Mouse (Mus musculus) adrenal gland, postnatal 4 days (tissue): ENCODE measurements around the gene Cyp1b1. TPM values are rescaled to one million over a fixed set of nuclear protein-coding genes. Genes with fewer than 3 reads are reported as not detected.
A peak's percentile ranks its signal among the peaks of the same experiment; 100 is the strongest.

ENCODE experiments used
- DNase-seq, 2 experiments: peaks; one replicate each; pipeline ENCODE4 v3.0.0; 2021 to 2022; ENCODE audit warnings: low spot score in 2 of 2, mixed read lengths in 2 of 2
- long read RNA-seq, 2 experiments: library from polyadenylated mRNA; stranded (forward); transcript quantifications; one replicate each; pipeline ENCODE4 v2.0.0; 2021
- total RNA-seq, 2 experiments: library from RNA; stranded (reverse); gene quantifications; 2 replicates each; pipeline ENCODE4 v1.2.3; 2021

The Cyp1b1 gene
- total RNA-seq = 10 to 100 TPM; 39.7 to 41.3 TPM
- long read RNA-seq, experiment 1, full-length matches to known transcripts = 1 of 9 reads
- long read RNA-seq, experiment 1, partial matches to known transcripts = 2 of 9 reads
- long read RNA-seq, experiment 1, other reads (novel, unspliced or antisense) = 6 of 9 reads
- long read RNA-seq, experiment 2, partial matches to known transcripts = 6 of 12 reads
- long read RNA-seq, experiment 2, other reads (novel, unspliced or antisense) = 3 of 12 reads

DNA sequence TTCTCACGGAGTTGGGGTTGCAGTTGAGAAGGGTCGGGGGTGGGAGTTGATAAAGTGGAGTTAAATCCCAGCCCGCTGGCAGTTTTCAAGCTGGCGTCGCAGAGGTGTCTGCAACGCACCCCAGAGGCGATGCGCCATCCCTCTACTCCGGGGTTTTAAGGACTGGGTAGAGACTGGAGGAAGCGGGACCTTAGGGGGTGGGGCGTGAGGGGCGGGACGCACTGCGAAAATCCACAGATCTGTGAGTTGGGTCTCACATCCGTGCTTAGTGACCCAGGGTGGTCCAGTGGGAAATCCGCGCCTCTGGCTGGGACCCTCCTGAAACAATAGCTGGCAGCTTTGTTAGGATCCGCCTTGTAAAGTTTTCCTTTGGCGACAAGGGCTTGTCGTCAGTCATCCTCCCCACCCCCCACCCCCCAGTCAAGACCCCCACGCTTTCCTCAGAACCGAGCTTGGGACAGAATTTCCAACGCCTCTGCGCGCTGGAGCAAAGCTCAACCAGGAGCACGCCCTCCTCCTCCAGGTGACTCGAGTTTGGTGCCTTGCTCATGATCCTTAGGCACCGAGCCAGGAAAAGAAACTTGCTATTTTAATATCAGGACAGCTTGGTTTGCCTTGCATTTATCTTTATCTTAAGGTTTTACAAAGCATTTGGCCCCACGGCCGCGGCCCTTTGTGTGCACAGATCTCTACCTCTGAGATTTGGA lies at the start of gene Cyp1b1:
Gene Cyp1b1 (minus strand): TSS at position 131 of the 707 bp plus-strand sequence.
- DNase-seq = no peak

DNA sequence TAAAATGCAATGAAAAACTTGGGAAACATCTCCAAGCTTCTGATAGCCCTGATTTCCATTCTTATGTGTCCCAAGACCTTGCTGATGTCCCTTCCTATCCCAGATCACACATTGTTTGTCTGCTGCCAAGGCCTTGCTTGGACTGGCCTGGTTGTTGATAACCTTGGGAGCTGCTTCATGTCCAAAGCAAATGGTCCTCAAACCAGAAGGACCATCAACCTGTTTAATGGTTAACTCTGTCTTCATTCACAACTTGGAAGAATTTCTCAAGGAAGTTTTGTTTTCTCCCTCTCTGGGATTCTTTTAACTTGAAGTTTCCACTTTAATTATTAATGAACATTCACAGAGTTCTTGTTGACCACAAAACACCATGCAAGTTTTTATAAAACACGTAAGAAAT lies 47.0 kb upstream of the Cyp1b1 start:
- DNase-seq = no peak

DNA sequence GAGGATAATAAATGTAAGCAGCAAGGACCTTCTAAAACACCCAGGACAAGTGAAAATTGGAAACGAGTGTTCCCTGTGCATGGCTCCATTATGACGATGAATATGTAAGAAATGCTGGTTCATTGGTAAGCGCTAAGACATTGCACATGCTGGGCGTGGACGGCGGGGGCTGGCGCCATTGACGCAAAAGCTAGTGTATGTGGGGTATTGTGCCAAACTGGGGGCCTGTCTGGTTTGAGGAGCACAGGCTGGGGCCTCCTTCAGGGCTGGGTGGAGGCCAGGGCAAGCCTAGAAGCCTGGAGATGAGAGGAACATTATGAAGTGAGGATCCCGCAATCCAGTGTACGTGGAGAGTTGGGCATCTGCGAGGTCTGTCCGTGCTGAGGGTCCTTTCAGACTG lies 39.0 kb upstream of the Cyp1b1 start:
- no peak for DNase-seq

DNA sequence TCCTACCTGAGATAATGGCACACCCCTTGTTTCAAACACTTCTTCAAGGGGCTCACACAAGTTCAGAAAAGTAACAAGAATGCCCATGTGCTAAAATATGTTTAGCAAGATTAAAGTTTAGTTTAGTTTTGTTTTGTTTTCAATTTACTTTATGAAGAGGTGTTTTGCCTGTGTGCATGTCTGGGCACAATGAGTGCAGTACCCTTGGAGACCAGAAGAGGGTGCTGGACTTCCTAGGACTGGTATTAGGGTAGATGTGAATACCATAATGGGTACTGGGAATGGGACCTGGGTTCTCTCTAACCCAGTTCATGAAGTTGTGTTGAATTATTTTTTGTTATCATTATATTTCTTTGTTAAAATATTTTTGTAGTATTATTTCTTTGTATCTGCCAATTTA lies 38.0 kb upstream of the Cyp1b1 start:
- DNase-seq = no peak

DNA sequence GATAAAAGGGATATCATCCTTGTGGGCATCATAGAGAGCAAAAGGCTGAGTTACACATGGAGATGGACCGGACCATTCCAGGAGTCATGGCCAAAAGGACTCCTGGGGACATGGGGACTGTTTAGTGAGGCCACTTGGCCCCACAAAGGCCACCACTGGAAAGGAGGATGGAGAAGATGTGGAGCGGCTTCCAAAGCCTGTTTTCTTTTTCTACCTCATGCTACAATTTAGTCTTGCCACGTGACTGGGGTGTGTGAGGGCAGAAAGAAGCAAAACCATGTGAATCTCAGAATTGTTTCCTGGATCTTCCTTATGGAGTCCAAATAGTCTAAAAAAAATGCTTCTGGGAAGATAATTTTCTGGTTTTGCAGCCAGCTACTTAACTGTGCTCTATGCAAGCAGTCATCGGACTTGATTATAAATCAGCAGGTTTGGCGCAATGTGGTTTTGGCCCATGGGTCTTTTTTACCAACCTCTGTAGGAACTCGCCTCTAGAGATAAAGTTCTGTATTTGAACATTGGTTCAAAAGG lies 36.9 kb upstream of the Cyp1b1 start:
- no peak for DNase-seq

DNA sequence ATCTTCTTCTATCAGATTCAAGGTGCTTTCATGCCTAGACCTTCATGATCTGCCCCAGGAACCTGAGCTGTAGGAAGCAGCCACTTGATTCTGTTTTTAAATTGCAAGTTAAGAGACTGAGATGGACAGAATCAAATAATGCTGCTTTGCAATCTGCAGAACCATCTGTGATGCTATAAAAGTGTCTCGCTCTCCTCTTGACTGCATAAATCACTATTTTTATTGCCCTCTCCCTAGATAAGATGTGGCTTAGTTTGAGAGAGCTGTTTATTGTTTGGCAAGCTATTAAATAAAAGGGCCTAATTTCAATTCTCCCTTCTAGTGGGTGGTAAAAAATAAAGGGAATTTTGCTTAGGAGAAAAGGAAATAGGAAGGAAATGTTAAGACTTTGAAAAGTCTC lies 34.8 kb upstream of the Cyp1b1 start:
- no peak for DNase-seq

DNA sequence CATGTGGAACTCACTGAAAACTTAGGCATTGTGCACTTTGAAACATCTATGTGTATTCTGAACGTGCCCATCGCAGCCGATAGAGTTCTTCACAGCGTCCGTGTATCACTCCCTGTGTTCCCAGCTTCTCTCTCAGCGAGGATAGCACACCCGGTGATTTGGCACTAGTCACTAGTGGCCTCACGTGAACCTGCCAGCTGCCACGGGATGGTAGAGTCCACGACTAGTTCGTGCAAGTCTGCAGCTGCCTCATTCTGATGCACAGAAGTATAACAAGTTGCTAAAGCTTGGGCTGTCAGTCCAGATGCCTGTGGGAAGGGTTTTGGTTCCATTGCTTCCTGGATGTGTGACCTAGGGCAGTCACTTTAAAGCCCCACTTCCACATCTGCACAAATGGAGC lies 32.1 kb upstream of the Cyp1b1 start:
- DNase-seq = no peak

DNA sequence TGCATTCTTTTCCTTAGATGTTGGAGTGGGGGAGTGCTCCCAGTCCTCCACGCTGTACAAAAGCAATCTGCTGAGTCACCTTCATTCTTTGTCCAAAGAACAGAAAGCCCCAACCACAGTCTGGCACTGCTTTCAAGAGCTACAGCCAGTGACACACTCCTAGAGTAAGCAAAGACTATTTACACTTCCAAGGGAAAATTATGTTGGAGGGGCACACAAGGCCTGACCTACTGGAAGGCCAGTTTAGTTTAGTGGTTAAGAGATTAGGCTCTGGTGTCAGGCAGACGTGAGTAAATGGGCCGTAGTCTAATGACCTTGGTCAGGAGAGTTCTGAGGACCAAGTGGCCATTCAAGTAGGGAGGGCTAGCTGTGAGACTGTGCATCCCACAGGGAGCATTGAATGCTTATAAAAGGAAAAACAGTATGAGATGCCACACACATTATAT lies 31.3 kb upstream of the Cyp1b1 start:
- no peak for DNase-seq

DNA sequence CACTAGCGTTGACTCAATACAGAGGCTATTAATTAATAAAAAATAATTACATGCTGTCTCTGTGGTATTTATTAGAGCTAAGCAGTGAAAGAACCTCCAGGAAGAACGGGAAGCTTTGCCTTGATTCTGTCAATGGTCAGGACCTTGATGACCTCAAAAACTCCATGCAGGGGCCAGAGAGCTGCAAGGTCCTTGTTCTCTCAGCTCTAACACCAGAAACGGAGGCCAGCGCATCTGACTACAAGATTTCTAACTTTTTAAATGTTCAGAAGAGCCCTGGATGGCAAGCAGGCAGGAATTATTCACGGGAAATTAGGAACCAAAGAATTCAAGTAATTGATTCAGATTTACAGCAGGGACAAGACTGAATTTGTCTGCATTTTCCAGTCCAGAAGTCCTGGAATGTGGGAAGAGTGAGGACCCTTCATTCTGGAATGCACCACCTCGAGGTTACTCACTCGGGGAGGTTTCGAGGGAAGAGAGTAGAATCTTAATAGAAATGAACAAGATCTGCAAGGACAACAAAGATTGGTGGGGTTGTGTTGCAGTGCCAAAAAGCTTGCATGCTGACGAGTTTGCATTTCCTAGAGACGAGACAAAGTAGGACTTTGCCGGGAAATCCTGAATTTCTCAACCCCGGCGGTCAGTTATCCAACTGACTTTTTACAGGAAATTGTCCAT lies 30.3 kb upstream of the Cyp1b1 start:
- DNase-seq = no peak

DNA sequence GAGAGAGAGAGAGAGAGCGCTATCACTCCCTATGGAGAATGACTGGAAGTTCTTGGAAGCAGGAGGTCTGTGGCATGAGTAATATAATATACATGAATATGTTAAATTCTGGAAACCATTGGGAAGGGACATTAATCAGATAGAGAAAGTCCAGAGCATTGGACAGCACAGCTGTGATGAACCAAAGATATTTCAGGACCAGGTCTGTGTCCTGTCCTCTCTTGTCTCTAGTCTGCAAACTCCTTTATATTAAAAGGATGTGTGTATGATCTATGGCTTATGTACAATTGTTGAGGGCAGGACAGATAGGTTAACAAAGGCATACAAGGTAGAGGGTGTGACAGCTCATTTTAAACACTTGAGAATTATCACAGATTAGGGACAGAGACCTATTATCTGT lies 28.6 kb upstream of the Cyp1b1 start:
- no peak for DNase-seq

DNA sequence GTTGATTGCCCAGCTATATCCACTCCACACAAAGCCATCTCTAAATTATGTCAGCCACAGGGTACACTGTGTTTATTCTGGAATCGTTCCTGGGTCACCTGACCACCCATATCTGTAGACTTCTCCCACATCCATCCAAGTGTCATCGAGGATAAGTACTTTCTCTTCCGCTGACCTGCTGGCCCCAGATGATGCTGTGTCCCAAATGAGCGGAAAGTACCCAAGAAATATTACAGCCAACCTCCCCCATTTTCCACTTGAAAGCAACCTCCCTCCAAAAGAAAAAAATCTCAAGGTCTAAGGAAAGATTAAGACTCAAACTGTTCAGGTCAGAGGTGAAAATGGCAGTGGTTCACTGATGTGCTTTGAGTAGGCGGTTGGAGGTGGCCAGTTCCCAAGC lies 27.8 kb upstream of the Cyp1b1 start:
- no peak for DNase-seq

DNA sequence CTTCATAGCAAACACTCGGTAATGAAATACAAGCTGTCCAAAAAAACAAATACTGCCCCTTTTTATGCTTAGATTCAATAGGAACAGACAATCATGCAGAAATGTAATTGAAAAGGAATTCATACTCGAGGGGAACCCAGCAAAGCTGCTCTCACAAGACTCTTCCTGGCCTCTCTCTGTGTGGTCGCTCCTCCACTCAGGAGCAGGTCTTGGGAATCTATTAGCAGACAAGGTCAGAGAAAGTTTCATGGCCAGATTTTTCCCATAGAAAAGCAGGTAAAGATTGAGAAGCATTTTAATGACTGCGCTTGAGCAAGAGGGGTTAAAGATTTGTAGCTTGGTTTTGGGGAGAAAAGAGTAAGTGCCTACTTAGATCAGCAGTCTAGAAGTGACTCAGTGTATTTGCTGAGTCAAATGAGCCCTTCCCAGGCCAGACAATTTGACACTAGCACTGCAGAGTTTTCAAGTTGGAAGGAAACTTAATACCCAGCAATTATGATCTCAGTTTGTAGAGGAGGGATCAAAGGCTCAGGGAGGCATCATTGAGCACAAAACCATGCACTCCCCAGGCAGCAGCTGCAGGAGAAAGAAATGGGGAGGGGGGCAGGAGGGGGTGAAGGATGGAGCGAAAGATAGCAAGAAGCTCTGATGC lies 24.1 kb upstream of the Cyp1b1 start:
- DNase-seq = no peak

DNA sequence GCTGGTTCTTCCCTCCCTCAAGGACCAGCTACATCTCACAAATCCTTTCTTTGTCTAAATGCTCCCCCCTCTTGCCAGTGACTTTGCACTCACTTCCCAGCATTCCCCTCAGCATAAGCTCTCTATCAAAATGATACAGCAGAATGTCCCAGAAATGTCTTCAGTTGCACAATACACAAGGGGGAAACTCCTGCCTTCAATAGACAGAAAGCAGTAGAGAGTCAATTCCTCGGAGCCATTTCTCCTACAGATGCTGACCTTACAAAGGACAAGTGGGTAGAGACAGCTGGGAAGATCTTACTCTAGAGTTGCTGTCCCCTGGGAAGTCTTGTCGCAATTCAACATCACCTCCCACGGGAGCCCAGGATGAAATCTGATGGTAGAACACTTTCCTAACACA lies 22.7 kb upstream of the Cyp1b1 start:
- DNase-seq = no peak

DNA sequence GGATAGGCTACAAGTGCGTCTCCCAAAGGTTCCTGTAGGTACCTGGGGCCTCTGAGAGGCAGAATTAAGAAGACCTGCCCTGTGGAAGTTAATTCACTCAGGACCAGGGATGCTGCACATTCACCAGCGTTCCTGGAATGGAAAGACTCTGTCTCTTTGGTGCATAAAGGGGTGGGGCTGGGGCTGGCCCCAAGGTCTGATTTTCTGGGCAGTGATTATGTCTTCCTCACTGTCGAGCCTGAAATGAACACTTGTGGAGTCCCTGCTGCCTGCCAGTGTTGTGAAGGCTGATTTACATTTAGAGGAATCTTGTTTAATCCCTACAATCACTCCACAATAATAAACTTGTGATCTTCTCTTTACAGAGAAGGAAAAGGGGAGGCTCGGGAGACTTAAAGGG lies 18.2 kb upstream of the Cyp1b1 start:
- DNase-seq = no peak

DNA sequence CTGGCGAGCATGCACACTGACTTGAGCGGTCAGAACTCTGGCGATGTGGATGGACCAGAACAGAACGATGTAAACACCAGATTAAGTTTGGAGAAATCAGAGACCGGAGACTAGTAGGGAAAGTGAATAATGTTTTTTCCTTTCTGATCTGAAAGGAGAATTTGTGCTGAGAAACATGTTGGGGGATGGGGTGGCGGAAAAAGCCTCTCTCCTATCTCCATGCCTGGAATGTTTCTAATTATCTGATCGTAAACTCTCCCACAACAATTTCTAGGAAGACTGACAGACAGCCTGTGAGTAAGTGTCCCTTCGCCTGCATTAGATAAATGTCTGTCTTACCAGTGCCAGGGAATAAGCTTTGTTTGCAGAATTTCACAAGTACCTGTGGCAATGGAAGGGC lies 16.1 kb upstream of the Cyp1b1 start:
- no peak for DNase-seq

DNA sequence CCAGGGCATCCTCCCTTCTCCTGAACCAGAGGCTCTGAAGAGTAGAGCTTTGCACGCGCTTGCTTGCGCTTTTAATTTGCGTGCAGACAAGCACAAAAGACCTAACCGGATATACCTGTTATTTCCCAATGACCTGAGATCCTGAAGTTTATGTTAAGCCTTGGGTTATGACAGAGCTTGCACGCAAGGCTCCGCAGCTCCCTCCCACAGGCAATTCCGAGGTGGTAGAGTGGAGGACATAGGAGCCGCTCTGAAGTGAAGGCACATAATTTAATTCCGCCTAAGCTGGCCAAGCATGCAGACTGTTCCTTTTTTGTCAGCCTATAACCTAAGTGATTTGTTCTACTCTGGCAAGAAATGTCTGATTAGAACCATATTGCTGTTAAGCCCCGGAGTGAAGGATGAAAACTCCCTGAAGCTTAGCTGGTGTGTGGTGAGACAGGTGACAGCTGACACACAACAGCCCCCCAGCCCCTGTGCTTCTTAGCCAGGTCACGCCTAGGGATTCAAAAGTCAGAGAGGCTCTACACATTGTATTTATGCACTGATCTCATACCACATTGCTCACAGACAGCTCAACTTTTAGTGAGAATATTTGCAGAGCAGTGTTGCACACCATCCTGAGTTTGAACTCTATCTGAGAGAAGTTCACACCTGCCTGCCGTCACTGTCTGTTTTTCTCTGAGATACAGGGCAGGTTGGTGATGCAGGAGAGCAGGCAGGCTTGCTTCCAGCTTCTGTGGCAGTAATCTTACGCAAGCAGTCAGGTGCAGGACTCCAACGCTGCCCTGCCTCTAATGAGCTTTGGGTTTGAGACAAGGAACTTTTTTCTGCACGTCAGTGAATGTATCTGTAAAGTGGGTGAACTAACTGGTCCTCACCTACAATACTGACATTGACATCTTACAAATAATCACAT lies 14.0 kb upstream of the Cyp1b1 start:
- DNase-seq = no peak

DNA sequence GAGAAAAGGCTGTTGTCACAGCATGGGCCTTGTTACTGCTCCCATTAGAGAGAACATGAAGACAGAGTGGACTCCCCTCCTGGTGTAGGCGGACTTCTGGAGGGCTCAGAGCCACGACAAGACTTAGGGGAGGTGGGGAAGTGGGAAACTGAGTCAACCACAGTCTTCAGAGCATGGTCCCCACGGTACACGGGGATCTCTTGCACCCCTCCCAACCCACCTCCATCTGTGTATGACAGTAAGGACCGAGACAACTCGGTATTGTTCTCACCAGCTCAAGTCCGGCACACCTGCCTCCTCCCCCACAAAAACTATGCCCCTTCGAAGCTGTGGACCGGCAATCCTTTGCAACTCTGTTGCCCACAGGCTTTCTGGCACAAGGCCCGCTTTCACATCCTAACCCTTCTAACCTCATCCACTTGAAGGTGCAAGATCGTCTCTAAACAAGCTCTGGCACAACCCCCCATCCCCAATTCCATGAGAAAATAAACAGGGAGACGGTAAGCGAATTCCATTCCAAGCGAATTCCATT lies 13.3 kb upstream of the Cyp1b1 start:
- DNase-seq = no peak

DNA sequence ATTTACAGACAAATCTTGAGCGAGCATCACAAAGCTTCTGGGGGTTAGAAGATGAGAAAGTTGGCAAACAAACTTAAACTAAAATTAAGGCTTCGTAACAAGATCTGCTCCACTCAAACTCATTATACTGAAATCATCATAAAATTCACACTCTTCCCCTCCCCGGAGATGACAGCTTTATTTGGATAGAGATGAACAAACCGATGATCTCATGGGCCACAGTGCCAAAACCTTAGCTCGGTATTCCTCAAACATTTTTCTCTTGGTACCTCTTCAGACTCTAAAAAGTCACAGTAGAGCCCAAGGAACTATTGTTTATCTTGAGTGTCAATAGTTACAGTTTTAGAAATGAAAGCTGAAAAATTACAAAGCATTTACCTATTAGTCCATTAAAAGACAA lies 11.8 kb upstream of the Cyp1b1 start:
- DNase-seq = no peak

DNA sequence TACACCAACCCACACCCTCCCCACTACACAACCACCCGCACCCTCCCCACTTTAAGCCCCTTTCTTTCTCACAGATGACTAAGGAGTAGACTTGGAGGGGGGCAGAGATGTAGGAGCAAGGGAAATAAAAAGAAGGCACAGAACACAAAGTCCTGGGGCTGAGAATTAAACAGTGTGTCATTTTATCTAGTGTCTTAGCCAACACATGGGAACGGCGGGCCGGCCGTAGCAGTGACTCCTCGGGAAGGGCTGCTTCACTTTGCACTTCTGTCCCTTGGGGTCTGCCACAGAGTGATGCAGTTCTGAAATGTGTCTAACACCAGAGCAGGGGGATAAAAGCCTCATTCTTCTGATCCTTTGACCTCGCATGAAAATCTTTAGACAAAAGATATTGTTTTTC lies 5.8 kb upstream of the Cyp1b1 start:
- no peak for DNase-seq

DNA sequence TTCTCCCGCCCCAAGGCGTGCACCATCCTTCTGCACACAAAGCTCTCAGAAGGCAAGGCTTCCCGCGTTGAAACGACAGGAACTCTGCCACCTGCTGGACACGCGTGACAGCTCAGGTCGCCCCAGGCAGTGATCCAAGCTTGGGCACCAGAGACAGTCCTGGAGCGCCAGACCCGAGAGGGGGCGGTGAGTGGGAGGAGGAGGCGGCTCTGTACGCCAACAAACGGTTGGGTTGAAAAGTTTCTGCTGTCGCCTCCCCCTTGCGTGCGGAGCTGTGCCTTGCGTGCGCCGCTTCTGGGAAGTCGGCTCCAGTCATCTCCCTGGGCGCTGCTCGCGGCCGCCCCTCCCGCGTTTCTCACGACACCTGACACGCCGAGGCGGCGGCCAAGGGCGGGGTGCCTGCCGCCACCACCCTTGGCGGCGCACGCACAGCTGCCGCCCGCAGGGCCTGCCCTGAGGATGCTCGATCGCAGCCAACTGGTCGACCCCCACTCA lies 835 bp upstream of the Cyp1b1 start:
- peak; percentile 55 to 70 for DNase-seq
